Mouse (Mus musculus): Measurements from ENCODE around the gene Gm5136. TPM values are rescaled to one million over a fixed set of nuclear protein-coding genes. Genes with fewer than 3 reads are reported as not detected.

Gene Gm5136
- not detected in 2 replicates for polyA plus RNA-seq (2012; rRNA removed)

GRCm38 (mm10) chr10:108699946-108700345 lies at the start of gene Gm5136:
Gene Gm5136 (minus strand): TSS chr10:108700160.

All from colon, adult 2 months (tissue).